Mouse (Mus musculus) cerebellum, postnatal 25 days (tissue): Measurements from ENCODE around the gene Cacnb1.
A peak's percentile ranks its signal among the peaks of the same experiment; 100 is the strongest.

Experiments
- DNase-seq, 2 experiments: peaks; one replicate each; pipeline ENCODE4 v3.0.0; 2021; ENCODE audit warnings: mixed read lengths in 2 of 2

Cacnb1 gene

GRCm38 (mm10) chr11:97985727-97986677 is 36.8 kb downstream of the Cacnb1 start, which contains the start of gene Plxdc1:
Gene Plxdc1 (minus strand): TSS chr11:97986444.
- DNase-seq, result peak; percentile 41 to 62

- DNase-seq, result no peak
Observed at GRCm38 (mm10) chr11:97983983-97984382, 38.9 kb downstream of the Cacnb1 start.

GRCm38 (mm10) chr11:97983506-97983905 is 39.3 kb downstream of the Cacnb1 start:
- no peak for DNase-seq

GRCm38 (mm10) chr11:97982721-97983120 is 40.1 kb downstream of the Cacnb1 start:
- no peak for DNase-seq

- DNase-seq, result no peak
Observed at GRCm38 (mm10) chr11:97980531-97980966, 42.3 kb downstream of the Cacnb1 start.

- DNase-seq, result no peak
Observed at GRCm38 (mm10) chr11:97979824-97980495, 42.9 kb downstream of the Cacnb1 start.

- no peak for DNase-seq
Observed at GRCm38 (mm10) chr11:97978392-97978791, 44.4 kb downstream of the Cacnb1 start.

- no peak for DNase-seq
Observed at GRCm38 (mm10) chr11:97977797-97978196, 45.0 kb downstream of the Cacnb1 start.

GRCm38 (mm10) chr11:97974746-97975145 is 48.1 kb downstream of the Cacnb1 start:
- no peak for DNase-seq

GRCm38 (mm10) chr11:97974141-97974540 is 48.7 kb downstream of the Cacnb1 start:
- no peak for DNase-seq

- DNase-seq, result no peak
Observed at GRCm38 (mm10) chr11:97972434-97972833, 50.4 kb downstream of the Cacnb1 start.

- peak; percentile 50 to 73 for DNase-seq
Observed at GRCm38 (mm10) chr11:97971232-97971631, 51.6 kb downstream of the Cacnb1 start.

- no peak for DNase-seq
Observed at GRCm38 (mm10) chr11:97970771-97971170, 52.1 kb downstream of the Cacnb1 start.

- DNase-seq, result no peak
Observed at GRCm38 (mm10) chr11:97968385-97968784, 54.4 kb downstream of the Cacnb1 start.

- DNase-seq, result peak; percentile 67 to 72
Observed at GRCm38 (mm10) chr11:97967114-97967513, 55.7 kb downstream of the Cacnb1 start.

GRCm38 (mm10) chr11:97960907-97961306 is 61.9 kb downstream of the Cacnb1 start:
- DNase-seq, result peak; percentile 71 to 81

GRCm38 (mm10) chr11:97959300-97959680 is 63.5 kb downstream of the Cacnb1 start:
- DNase-seq, result no peak

GRCm38 (mm10) chr11:97958641-97959299 is 64.1 kb downstream of the Cacnb1 start:
- DNase-seq, result no peak

- DNase-seq, result peak; percentile 89
Observed at GRCm38 (mm10) chr11:97956905-97957560, 65.8 kb downstream of the Cacnb1 start.

GRCm38 (mm10) chr11:97955915-97956314 is 66.9 kb downstream of the Cacnb1 start:
- no peak for DNase-seq

- no peak for DNase-seq
Observed at GRCm38 (mm10) chr11:97955146-97955902, 67.5 kb downstream of the Cacnb1 start.
